11 mouse cellular contexts compared by ENCODE assay signal in the genomic region with DNA sequence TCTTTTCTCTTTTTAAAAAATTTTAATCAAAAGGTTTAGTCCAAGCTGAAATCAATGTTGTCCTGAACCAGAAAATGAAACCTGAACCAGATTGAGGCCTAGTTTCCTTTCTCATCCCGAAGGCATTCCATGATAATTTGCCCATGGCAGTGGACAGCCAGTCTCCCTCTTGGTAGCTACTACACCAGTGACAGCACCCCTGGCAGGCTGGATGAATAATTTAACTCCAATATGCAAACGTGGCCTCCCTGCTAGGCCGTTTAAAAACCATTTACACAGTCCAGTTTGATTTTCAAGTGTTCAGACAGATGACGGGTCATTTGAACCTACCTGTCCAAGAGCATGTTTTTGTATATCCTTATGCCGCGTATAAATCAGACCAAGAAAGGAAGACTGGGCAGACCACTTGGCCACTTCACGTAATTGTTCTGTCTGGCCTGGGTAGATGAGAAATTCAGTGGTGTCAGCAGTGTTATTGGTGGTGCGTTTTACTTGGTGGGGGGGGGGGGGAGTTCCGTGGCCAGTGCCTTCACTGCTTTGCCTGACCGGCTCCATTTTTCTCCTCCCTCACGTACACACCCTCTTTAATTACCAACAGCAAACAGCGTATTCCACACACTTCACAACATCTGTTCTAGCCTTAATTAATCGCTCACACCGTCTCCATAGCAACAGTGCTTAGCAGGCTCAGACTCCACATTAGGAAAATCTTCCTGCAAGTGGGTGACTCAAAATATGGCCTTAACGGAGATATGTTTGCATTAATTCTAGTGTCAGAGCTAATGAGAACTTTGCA.
DNase-seq lines count a peak whose midpoint lies in the region; ATAC-seq lines count a peak whose summit lies in the region.
"Had no signal": no experiment of that assay in that cellular context is flagged by ENCODE, and none has a peak within 500 bp of the region (broad histone marks: within the 10 kb centered on the region; RNA-seq: fewer than 3 reads in every experiment).

No protein-coding gene starts in this region.

- no peak overlapping the region for H3K9ac ChIP-seq in kidney, embryonic 16.5 days (replicated peaks; ENCODE audit: low read length)
- no peak overlapping the region for H3K9ac ChIP-seq in hindbrain, embryonic 14.5 days
- H3K9ac ChIP-seq in midbrain, embryonic 16.5 days (ENCODE audit: low read depth, low read length) = no peak overlapping the region
- no peak overlapping the region for H3K9ac ChIP-seq in heart, embryonic 11.5 days (ENCODE audit: low read depth, low read length)
- H3K9ac ChIP-seq: heart, embryonic 15.5 days; limb, embryonic 15.5 days had no signal

- H3K36me3 ChIP-seq in kidney, embryonic 16.5 days (ENCODE audit: insufficient read depth, low read length) = no peaks in the 10 kb centered on the region
- H3K36me3 ChIP-seq in hindbrain, embryonic 14.5 days (replicated peaks; ENCODE audit: control insufficient read depth, insufficient read depth) = no peaks in the 10 kb centered on the region
- no peaks in the 10 kb centered on the region for H3K36me3 ChIP-seq in midbrain, embryonic 16.5 days (ENCODE audit: control insufficient read depth, insufficient read depth, low read length)
- H3K36me3 ChIP-seq in heart, embryonic 11.5 days (ENCODE audit: control insufficient read depth, insufficient read depth, low read length) = no peaks in the 10 kb centered on the region
- H3K36me3 ChIP-seq: heart, embryonic 15.5 days; limb, embryonic 15.5 days had no signal

- H3K27ac ChIP-seq in kidney, embryonic 16.5 days (ENCODE audit: low read length) = peak overlapping the region; percentile 93
- peak overlapping the region; percentile 91 for H3K27ac ChIP-seq in hindbrain, embryonic 14.5 days
- H3K27ac ChIP-seq in midbrain, embryonic 16.5 days (ENCODE audit: low read length) = peak overlapping the region; percentile 76
- no peak overlapping the region for H3K27ac ChIP-seq in heart, embryonic 11.5 days (ENCODE audit: low read depth, low read length)
- H3K27ac ChIP-seq: heart, embryonic 15.5 days; limb, embryonic 15.5 days had no signal

- DNase-seq in kidney, adult 11 months = no peak
- DNase-seq in embryo, embryonic 10.5 days (ENCODE audit: low spot score) = peak; percentile 64
- DNase-seq in hindbrain, embryonic 14.5 days (ENCODE audit: low spot score) = peak; percentile 82

- 42% methylated on average over 15 of the region's 15 CpGs for WGBS in kidney, embryonic 16.5 days
- 22% methylated on average over 15 of the region's 15 CpGs for WGBS in hindbrain, embryonic 14.5 days
- 16% methylated on average over 15 of the region's 15 CpGs for WGBS in midbrain, embryonic 16.5 days
- WGBS in heart, embryonic 11.5 days (ENCODE audit: insufficient replicate concordance) = 72% methylated on average over 15 of the region's 15 CpGs

- no peak overlapping the region for H3K4me3 ChIP-seq in kidney, embryonic 16.5 days (ENCODE audit: low read length)
- no peak overlapping the region for H3K4me3 ChIP-seq in hindbrain, embryonic 14.5 days (replicated peaks; ENCODE audit: low read length)
- H3K4me3 ChIP-seq in midbrain, embryonic 16.5 days (ENCODE audit: low read depth, low read length) = no peak overlapping the region
- H3K4me3 ChIP-seq in heart, embryonic 11.5 days (ENCODE audit: low read depth, low read length) = no peak overlapping the region
- H3K4me3 ChIP-seq: heart, embryonic 15.5 days; limb, embryonic 15.5 days had no signal

- H3K9me3 ChIP-seq in kidney, embryonic 16.5 days (ENCODE audit: low read length) = no peaks in the 10 kb centered on the region
- H3K9me3 ChIP-seq in hindbrain, embryonic 14.5 days (ENCODE audit: control insufficient read depth, low read length) = no peaks in the 10 kb centered on the region
- H3K9me3 ChIP-seq in midbrain, embryonic 16.5 days (replicated peaks; ENCODE audit: control insufficient read depth, low read length, poor library complexity, severe bottlenecking) = no peaks in the 10 kb centered on the region
- H3K9me3 ChIP-seq in heart, embryonic 11.5 days (replicated peaks; ENCODE audit: control insufficient read depth, low read length) = no peaks in the 10 kb centered on the region
- H3K9me3 ChIP-seq: heart, embryonic 15.5 days; limb, embryonic 15.5 days had no signal

- peaks cover 37% of the 10 kb centered on the region for H3K4me1 ChIP-seq in kidney, embryonic 16.5 days (ENCODE audit: insufficient read depth, low read length)
- peaks cover 32% of the 10 kb centered on the region for H3K4me1 ChIP-seq in hindbrain, embryonic 14.5 days (replicated peaks; ENCODE audit: control insufficient read depth, insufficient read depth, low read length)
- peaks cover 29% of the 10 kb centered on the region for H3K4me1 ChIP-seq in midbrain, embryonic 16.5 days (ENCODE audit: control insufficient read depth, insufficient read depth, low read length)
- 0 out of 2 replicates have a peak, but pooled peaks cover 3% of the 10 kb centered on the region for H3K4me1 ChIP-seq in heart, embryonic 11.5 days (ENCODE audit: control insufficient read depth, insufficient read depth, low read length)
- H3K4me1 ChIP-seq: heart, embryonic 15.5 days had no signal

- peak; percentile 68; the same call in 1 of the 2 replicates for ATAC-seq in kidney, embryonic 16.5 days (ENCODE audit: low FRiP score, low TSS enrichment)
- peak; percentile 84 for ATAC-seq in hindbrain, embryonic 14.5 days (ENCODE audit: low FRiP score)
- peak; percentile 88 for ATAC-seq in midbrain, embryonic 16.5 days
- no peak for ATAC-seq in megakaryocyte, adult 5-6 weeks (ENCODE audit: poor library complexity, severe bottlenecking)
- no peak for ATAC-seq in inflammation-experienced regulatory T-cells, adult 6 months
- ATAC-seq in heart, embryonic 11.5 days (replicated peaks; ENCODE audit: insufficient number of reproducible peaks, low FRiP score, low TSS enrichment) = no peak

- H3K27me3 ChIP-seq in kidney, embryonic 16.5 days (ENCODE audit: insufficient read depth, low read length) = no peaks in the 10 kb centered on the region
- H3K27me3 ChIP-seq in hindbrain, embryonic 14.5 days (ENCODE audit: control insufficient read depth, insufficient read depth, low read length) = no peaks in the 10 kb centered on the region
- H3K27me3 ChIP-seq in midbrain, embryonic 16.5 days (ENCODE audit: control insufficient read depth, insufficient read depth, low read depth, low read length) = no peaks in the 10 kb centered on the region
- no peaks in the 10 kb centered on the region for H3K27me3 ChIP-seq in heart, embryonic 11.5 days (ENCODE audit: control insufficient read depth, insufficient read depth, low read length)
- H3K27me3 ChIP-seq: CH12.LX; heart, embryonic 15.5 days; limb, embryonic 15.5 days had no signal

- peak overlapping the region; percentile 17; the same call in 1 of the 2 replicates for H3K4me2 ChIP-seq in kidney, embryonic 16.5 days (replicated peaks; ENCODE audit: low read depth, low read length)
- peak overlapping the region; percentile 13; the same call in 1 of the 2 replicates for H3K4me2 ChIP-seq in hindbrain, embryonic 14.5 days (replicated peaks)
- H3K4me2 ChIP-seq in midbrain, embryonic 16.5 days (ENCODE audit: low read length) = peak overlapping the region; percentile 17; the same call in 1 of the 2 replicates
- H3K4me2 ChIP-seq in heart, embryonic 11.5 days = no peak overlapping the region
- H3K4me2 ChIP-seq: heart, embryonic 15.5 days; limb, embryonic 15.5 days had no signal

Comparison
In these comparisons a context has a peak if more than half of its experiments do, and no peak if none do; other contexts are left out.
1. ATAC-seq: peak in kidney, embryonic 16.5 days (single experiment), hindbrain, embryonic 14.5 days (single experiment) and midbrain, embryonic 16.5 days (single experiment); none in megakaryocyte, adult 5-6 weeks (single experiment), inflammation-experienced regulatory T-cells, adult 6 months (single experiment) and heart, embryonic 11.5 days (single experiment).